In genomic region chr11:120624680-120625111, GRCm38 (mm10) we compare ENCODE assay signal across 8 mouse cellular contexts. TPM values are rescaled to one million over a fixed set of nuclear protein-coding genes. Genes with fewer than 3 reads are reported as not detected.
DNase-seq lines count a peak whose midpoint lies in the region; ATAC-seq lines count a peak whose summit lies in the region.

No protein-coding gene starts in this region.

- H3K27me3 ChIP-seq in hindbrain, embryonic 10.5 days (ENCODE audit: insufficient read depth, poor library complexity, severe bottlenecking): no peaks in the 10 kb centered on the region

- under 1% methylated on average over 53 of the region's 53 CpGs for WGBS in hindbrain, embryonic 10.5 days

- H3K9me3 ChIP-seq in hindbrain, embryonic 10.5 days: no peaks in the 10 kb centered on the region

- H3K4me3 ChIP-seq in hindbrain, embryonic 10.5 days: peak overlapping the region; percentile 93

- peaks cover 72% of the 10 kb centered on the region for H3K36me3 ChIP-seq in hindbrain, embryonic 10.5 days

- peak; percentile 90 for DNase-seq in NIH3T3 (ENCODE audit: low read depth)
- peak; percentile 80 for DNase-seq in cerebellum, adult 9-10 months
- DNase-seq in hindbrain, embryonic 10.5 days (ENCODE audit: low spot score): peak; percentile 87
- peak; percentile 76 to 84 for DNase-seq in layer of hippocampus, postnatal 10 days (ENCODE audit: low spot score in 2 of 2)
- peak; percentile 92 for DNase-seq in lung, postnatal 10 days
- peak; percentile 92 for DNase-seq in retina, postnatal 1 day
- peak; percentile 93 for DNase-seq in thymus, postnatal 4 days

- H3K27ac ChIP-seq in hindbrain, embryonic 10.5 days: peak overlapping the region; percentile 88

- H3K4me1 ChIP-seq in hindbrain, embryonic 10.5 days (replicated peaks): peaks cover 36% of the 10 kb centered on the region

- ATAC-seq in frontal cortex, adult (ENCODE audit: low TSS enrichment): peak; percentile 86

RNA-seq across cellular contexts. Expression of gene Sirt7, which starts 0.3 kb away (rescaled TPM):
- polyA plus RNA-seq in hindbrain, embryonic 10.5 days (2016; fragmentation: Nextera tagmentation; extraction: Ambion mirVana): 37.0 and 42.4 TPM in 2 replicates
- 10 to 100 TPM; 33.5 to 39.7 TPM for total RNA-seq in layer of hippocampus, postnatal 10 days (2021)

RNA-seq across cellular contexts. Expression of gene Pcyt2, which starts 7.0 kb away (rescaled TPM):
- polyA plus RNA-seq in hindbrain, embryonic 10.5 days (2016; fragmentation: Nextera tagmentation; extraction: Ambion mirVana): 139 and 160 TPM in 2 replicates
- 100 to 1,000 TPM; 132 to 145 TPM for total RNA-seq in layer of hippocampus, postnatal 10 days (2021)

RNA-seq across cellular contexts. Expression of gene Mafg, which starts 8.7 kb away (rescaled TPM):
- 23.1 and 26.2 TPM in 2 replicates for polyA plus RNA-seq in hindbrain, embryonic 10.5 days (2016; fragmentation: Nextera tagmentation; extraction: Ambion mirVana)
- total RNA-seq in layer of hippocampus, postnatal 10 days (2021): 10 to 100 TPM; 79.3 to 86.7 TPM

RNA-seq across cellular contexts. Expression of gene Npb, which starts 16.4 kb away (rescaled TPM):
- 0.34 and 0.63 TPM in 2 replicates for polyA plus RNA-seq in hindbrain, embryonic 10.5 days (2016; fragmentation: Nextera tagmentation; extraction: Ambion mirVana)
- 1 to 10 TPM; 2.2 to 2.4 TPM for total RNA-seq in layer of hippocampus, postnatal 10 days (2021)

RNA-seq across cellular contexts. Expression of gene Pycr1, which starts 18.9 kb away (rescaled TPM):
- 37.6 and 38.7 TPM in 2 replicates for polyA plus RNA-seq in hindbrain, embryonic 10.5 days (2016; fragmentation: Nextera tagmentation; extraction: Ambion mirVana)
- total RNA-seq in layer of hippocampus, postnatal 10 days (2021): 1 to 10 TPM; 3.5 to 5.3 TPM

Comparison
In these comparisons a context has a peak if more than half of its experiments do, and no peak if none do; other contexts are left out.
1. Peak in every context shown above with its lines: DNase-seq, ATAC-seq, H3K4me3 ChIP-seq and H3K27ac ChIP-seq.